Mouse (Mus musculus) lung, postnatal 25 days (tissue): ENCODE measurements around the gene Zfp213.

Experiments used
- DNase-seq: peaks from one replicate; pipeline ENCODE4 v3.0.0; 2022; ENCODE audit warnings: low spot score

Zfp213 gene

DNA sequence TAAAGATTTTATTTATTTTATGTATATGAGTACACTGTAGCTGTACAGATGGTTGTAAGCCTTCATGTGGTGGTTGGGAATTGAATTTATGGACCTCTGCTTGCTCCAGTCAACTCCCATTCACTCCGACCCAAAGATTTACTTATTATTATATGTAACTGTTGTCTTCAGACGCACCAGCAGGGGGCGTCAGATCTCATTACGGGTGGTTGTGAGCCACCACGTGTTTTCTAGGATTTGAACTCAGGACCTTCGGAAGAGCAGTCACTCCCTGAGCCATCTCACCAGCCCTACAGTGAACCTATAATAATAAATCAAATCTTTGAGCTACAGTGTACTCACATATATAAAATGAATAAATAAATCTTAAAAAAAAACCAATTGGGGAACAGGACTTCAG is 8.0 kb upstream of the Zfp213 start:
- no peak for DNase-seq

- no peak for DNase-seq
Observed at GRCm38 (mm10) chr17:23571084-23571483, 7.0 kb upstream of the Zfp213 start.

GRCm38 (mm10) chr17:23570017-23570416 is 6.0 kb upstream of the Zfp213 start:
- peak; percentile 61 for DNase-seq

- DNase-seq = no peak
Observed at GRCm38 (mm10) chr17:23568370-23568769, 4.3 kb upstream of the Zfp213 start.

DNA sequence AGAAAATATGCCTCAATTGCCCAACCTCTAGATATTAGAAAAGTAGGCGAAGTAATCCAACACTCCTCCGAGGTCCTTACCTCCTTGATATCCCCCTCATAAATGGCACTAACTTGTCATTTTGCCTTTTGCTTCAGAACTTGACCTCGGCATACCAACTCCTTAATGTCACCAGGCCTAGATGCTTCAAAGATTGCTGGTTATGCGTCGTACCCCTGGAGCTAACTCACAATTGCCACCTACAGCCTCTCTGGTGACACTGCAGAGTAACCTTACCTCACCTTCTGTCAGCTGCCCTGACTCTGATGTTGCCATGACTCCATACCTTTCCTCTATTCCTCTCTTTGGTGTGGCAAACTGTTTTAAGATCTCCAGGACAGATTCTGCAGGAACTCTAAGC is 2.7 kb upstream of the Zfp213 start:
- DNase-seq = no peak

GRCm38 (mm10) chr17:23564368-23564715 is 304 bp upstream of the Zfp213 start:
- no peak for DNase-seq

DNA sequence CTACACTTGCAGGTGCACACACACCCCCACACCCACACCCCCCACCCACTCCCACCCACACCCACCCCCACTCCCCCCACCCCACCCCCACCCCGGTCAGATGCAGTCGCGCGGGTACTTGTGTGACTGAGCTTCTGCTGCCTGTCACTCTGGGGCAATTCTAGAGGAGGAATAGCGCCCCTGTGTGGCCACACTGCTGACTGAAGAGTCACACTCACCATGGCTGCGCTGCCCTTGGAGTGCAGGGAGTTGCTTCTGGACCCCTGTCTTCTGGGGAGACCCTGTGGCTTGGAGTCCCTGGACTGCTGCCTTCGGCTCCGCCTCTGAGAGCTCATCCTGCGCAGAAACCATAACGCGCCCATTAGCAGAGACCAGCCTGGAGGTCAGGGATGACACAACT is 4.3 kb downstream of the Zfp213 start:
- peak; percentile 46 for DNase-seq

DNA sequence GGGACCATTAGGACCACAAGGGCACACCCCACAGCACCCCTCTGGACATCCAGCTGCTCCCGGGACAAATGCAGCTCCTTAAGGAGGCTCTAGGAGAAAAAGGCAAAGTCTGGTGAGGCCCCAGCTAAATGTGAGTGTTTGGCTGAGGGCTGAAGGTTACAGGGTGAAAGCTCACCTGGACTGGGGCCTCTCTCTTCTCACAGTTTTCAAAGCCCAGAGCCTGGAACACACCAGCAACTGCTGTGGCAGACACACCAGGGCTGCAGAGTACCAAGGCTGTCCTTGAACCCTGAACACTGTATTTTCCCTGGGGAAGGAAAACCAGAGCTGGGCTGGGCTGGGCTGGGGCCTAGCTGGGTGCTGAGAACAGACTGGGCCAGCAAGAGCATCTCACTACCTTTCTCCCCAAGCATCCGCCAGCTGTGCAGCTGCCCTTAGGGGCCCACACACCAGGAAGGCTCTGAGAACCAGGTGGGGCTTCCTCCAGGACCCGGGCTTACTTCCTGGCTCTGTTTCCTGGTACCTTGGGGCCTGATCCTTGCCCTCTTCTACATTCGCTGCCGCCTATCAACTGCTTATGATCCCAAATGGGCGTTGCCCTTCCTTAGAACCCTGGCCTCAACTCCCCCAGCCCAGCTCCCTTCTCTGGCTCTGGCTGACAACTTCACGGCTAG is 8.7 kb downstream of the Zfp213 start:
- DNase-seq = no peak

- no peak for DNase-seq
Observed at GRCm38 (mm10) chr17:23554321-23554720, 9.7 kb downstream of the Zfp213 start.

DNA sequence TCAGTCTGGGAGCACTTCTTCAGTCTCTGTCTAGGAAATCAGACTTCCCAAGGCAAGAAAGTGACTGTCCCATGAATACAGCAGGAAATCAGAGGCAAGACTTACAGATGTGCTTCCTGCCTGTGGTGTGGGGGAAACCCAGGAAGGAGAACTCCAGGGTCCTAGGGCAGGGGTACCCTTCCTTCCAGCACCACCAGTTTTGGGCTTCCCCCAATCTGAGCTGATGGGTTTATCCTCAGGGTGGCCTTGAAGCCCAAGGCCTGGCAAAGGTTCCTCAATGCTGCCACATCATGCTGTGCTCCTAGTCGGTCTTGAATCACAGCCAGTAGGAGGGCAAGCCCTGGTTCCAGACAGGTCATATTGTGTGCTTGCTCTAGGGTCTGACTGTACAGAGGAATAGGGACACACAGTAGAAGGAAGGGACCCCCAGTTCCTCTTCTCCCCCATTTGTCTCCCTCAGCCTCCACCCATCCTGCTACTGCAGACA is 10.4 kb downstream of the Zfp213 start:
- DNase-seq = no peak

DNA sequence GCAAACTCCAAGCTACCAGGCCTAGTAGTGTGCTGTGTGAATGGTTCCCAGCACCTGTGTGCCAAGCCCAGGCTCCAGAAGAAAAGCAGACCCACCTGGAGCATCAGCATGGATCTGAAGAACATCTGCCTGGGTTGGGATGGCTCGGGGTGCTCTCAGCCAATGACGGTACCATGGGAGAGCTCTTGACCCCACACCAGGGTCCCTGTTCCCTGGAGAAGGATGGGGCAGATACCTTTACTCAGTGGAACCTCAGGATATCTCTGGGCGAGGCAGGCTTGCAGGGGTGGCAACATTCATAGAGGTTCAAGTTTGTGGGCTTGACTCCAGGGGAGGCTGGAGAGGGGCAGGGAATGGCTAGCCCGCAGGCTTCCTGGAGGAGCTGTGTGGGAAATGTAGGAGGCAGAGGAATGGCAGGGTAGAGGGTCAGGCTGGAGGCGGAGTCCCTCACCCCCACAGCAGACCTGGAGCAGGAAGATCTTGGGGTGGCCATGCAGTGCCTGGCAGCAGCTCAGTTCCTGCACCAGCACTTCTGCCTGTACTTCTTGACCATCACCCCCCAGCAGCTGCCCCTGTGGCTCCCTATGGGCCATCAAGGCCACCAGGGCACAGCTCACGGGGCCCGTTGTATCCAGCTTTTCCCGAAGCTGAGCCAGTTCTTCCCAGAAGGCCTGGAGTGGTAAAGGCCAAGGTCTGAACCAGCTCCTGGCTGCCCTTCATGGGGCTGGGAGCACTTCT is 11.0 kb downstream of the Zfp213 start:
- DNase-seq = no peak

DNA sequence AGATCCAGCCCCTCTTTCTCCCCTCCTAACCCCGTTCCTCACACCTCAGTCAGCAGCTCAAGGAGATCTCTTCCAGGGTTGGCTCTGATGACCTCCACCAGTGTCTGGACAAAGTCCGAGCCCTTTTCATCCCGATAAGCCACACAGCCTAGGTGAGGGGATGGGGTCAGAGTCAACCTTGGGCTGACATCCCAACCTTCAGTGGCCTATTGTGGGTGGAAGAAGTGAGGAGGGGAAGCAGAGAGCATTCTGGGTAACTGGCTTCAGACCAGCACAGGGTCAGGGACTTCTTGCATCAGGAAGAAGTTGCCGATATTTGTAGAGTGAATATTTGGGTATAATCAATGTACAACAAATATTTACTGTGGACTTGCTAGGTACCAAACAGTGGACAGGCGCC is 12.1 kb downstream of the Zfp213 start:
- no peak for DNase-seq

DNA sequence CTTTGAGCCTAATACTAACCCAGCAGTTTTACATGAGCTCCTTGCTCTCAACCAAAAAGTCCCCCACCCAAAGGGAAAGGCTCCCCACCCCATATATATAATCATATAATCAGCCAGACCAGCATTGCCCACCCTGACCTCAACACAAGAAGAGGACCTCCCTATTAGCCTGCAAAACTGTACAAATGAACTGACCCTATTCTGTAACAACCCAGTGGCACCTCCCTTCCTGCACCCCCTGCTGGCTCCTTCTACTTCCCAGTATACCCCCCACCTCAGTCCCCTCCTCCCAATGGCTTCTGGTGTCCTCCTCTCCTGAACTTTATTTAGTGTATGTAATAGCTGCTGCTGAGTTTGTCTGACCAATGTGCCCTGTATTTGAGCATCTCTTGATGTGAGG is 12.6 kb downstream of the Zfp213 start:
- DNase-seq = no peak

DNA sequence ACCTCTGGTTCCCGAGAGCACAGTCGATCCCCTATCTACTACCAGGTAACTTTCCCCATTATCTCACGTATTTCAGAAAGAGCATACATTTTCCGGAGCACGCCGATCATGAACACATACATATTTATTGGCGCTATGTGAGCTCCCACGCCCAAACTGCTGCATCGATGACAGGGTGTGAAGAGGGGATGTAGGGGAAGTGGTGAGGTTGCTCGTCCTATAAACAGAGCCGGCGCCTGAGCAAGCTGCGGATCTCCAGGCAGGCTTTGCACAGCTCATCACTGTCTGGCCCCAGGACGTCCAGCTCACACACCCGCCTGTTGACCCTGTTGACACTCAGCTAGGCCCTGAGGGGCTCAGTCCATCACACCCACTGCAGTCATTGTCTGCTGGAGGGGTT is 13.2 kb downstream of the Zfp213 start:
- no peak for DNase-seq

GRCm38 (mm10) chr17:23550188-23550791 is 13.7 kb downstream of the Zfp213 start:
- peak; percentile 94 for DNase-seq

DNA sequence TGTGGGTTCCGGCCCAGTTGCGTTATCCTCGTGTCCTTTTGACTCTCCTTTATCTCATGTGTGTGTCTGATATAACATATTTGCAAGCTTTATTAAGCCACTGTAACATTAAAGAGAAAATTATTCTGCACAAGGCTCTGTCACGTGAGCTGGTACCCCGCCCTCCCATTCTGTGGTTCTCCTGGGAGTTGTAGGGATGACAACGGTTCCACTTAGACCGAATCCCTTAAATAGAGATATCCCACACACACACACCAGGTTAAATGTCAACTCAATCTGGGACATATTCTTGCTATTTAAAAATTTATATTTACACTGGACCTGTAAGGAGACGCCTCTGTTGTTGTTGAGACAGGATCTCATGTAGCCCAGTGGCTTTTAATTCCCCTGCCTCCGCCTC is 14.6 kb downstream of the Zfp213 start:
- no peak for DNase-seq

DNA sequence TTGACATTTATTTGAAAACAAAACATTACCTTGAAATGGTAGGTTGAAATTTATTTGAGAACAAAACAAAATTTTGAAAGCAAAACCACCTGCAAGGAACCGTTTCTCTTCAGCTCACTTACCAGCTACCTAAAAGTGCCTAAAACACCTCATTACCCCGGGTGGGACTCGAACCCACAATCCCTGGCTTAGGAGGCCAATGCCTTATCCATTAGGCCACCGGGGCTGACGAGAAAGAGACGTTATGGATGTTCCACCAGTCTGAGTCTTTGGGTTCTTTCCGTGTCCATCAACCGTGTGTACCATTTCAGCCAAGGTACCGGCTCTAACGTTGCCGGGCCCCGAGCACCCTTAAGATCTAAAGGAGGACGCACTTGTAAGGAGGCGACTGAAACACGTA is 15.4 kb downstream of the Zfp213 start:
- peak; percentile 83 for DNase-seq

DNA sequence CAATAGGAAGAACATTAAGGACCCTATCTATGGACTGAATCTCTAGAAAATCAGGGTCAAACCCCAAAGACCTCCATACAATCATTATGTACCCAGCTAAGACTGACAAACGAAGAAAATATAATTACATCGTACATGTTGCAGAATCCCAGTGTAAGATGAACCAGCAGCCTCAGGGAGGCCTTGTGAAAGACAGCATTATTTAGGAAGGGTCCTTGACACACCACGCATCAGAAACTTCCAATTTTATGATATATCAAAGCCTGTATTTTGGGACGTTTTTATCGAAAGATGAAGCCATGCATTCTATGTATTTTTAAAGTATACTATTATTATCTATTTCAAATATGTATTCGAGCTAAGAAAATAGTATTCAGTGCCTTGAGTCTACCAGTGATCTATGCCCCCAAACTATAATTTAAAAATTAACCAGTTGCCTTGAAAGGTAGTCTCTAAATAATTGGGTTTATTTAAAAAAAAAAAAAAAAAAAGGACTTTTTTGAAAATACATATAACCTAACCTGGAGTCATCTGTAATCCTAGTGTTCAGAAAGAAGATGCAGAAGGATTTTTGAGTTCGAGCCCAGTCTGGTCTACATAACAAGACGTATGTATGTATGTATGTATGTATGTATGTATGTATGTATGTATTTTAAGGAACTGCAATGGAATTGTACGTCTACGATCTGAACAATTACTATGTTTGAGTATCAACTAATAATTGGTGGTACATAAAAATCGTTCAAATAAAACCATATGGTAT is 16.2 kb downstream of the Zfp213 start:
- no peak for DNase-seq

DNA sequence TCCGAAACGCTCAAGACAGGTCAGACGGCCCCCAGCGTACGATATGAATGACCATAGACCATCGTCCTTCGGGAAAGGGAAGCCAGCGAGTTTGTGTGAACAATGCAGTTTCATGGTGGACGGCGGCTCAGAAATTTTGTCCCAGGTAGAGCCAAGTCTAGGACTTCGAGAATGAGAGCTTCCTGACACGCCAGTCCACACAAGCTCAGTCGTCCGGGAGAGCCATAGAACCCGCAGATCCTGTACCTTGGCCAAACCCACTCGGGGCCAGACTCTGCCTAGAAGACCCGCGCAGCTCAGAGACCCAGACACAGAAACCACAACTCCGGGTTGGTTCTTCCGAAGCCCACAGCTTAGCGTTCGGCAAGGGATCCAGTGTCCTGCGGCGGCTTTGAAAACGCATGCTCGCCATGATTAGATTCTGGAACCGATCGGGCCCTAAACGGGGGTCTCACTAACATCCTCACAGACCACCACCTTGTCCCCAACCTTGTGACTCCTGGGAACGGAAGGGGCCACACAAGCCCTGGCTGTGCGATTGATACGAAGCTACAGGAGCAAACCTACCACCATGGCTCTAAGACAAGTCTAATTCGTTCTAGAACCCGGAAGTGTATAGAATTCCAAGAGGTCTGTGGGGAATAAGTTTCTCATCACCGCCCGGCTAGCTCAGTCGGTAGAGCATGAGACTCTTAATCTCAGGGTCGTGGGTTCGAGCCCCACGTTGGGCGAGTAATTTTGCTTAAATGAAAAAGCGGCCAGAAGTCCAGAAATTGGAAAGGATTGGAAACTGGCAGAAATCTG is 17.1 kb downstream of the Zfp213 start:
- peak; percentile 90 for DNase-seq

- DNase-seq = peak; percentile 84
Observed at GRCm38 (mm10) chr17:23546333-23546701, 17.7 kb downstream of the Zfp213 start.

DNA sequence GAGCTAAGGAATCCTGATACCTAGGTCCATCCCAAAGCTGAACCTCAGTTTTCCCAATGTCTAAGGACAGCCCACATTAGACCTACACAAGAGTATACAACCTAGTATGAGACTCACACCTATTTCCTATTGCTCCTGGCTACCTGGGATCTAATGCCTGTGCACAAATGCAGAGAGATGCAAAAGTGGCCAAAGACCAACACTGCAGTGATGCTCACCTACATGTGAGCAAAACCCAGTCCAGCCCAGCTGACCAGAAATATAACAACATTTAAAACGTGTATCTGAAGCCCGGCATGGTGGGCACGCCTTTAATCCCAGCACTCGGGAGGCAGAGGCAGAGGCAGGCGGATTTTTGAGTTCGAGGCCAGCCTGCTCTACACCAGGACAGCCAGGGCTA is 18.2 kb downstream of the Zfp213 start:
- no peak for DNase-seq

DNA sequence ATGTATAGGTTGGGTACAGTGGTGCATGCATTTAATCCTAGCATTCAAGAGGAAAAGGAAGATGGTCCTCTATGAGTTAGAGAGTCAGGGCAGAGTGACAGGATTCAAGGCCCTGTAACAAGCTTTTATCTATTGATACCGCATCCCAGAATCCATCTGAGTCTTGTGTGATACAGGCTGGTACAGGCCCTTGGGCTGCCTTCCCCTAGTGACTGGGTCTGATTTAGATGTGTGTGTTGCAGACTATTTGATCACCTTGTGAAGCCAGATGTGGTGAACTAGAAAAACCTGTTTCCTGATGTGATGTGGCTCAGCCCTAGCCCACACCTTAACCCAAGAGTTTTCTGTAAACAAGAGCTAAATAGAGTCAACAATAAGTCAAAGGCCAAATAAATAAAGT is 19.3 kb downstream of the Zfp213 start:
- DNase-seq = no peak
